Mouse (Mus musculus) thymus, adult 2 months (tissue): Measurements from ENCODE around the gene Ezh1. TPM values are rescaled to one million over a fixed set of nuclear protein-coding genes. Genes with fewer than 3 reads are reported as not detected.

Source experiments
- DNase-seq: peaks from one replicate; pipeline ENCODE4 v3.0.0; 2021
- H3K27ac ChIP-seq: fragments of 200-500 bp; 2 replicates; pipeline ENCODE4 v1.5.1; 2012; ENCODE audit warnings: low read length, control low read depth; ENCODE audit not compliant: control insufficient read depth, insufficient read depth
- H3K27me3 ChIP-seq: fragments of 200-500 bp; 2 replicates; pipeline ENCODE4 v1.6.1; 2012; ENCODE audit warnings: mild to moderate bottlenecking, low read length, moderate library complexity, mixed read lengths; ENCODE audit not compliant: control insufficient read depth, insufficient read depth
- H3K36me3 ChIP-seq: fragments of 200-500 bp; 2 replicates; pipeline ENCODE4 v1.6.1; 2012; ENCODE audit warnings: mild to moderate bottlenecking, low read length, moderate library complexity; ENCODE audit not compliant: control insufficient read depth, insufficient read depth
- H3K4me1 ChIP-seq: fragments of 200-500 bp; replicated peaks from 2 replicates; pipeline ENCODE4 v1.6.1; 2012; ENCODE audit warnings: low read length; ENCODE audit not compliant: control insufficient read depth, insufficient read depth
- H3K4me3 ChIP-seq: fragments of 200-500 bp; 2 replicates; pipeline ENCODE4 v1.5.1; 2012; ENCODE audit warnings: mild to moderate bottlenecking, low read length, control low read depth, moderate library complexity; ENCODE audit not compliant: control insufficient read depth, insufficient read depth
- CTCF ChIP-seq: fragments of 200-500 bp; IDR thresholded peaks from 2 replicates; pipeline ENCODE4 v1.5.1; 2012; ENCODE audit warnings: mild to moderate bottlenecking, control low read depth, low read length, moderate library complexity, borderline replicate concordance; ENCODE audit not compliant: control insufficient read depth, poor library complexity, insufficient read depth; ENCODE audit errors: extremely low read depth
- POLR2A ChIP-seq: fragments of 200-500 bp; IDR thresholded peaks from 2 replicates; pipeline ENCODE4 v1.6.1; 2012; ENCODE audit warnings: mild to moderate bottlenecking, low read length, control low read depth, moderate library complexity; ENCODE audit not compliant: control insufficient read depth, poor library complexity, insufficient read depth; ENCODE audit errors: extremely low read depth
- WGBS: fragments of 180-500 bp; shearing (Covaris S2); methylation state at CpG from one replicate; pipeline ENCODE4 v1.1.7; 2018; 5-methylcytosine and 5-hydroxymethylcytosine counted together
- polyA plus RNA-seq: library from polyadenylated mRNA; depleted of rRNA; stranded (reverse); fragments of >200 nt; gene quantifications from 2 replicates; pipeline ENCODE4 v1.2.3, GENCODE M21; 2012

The Ezh1 gene
- polyA plus RNA-seq, 1 experiment = 43.3 TPM

- peaks cover 15% of the 10 kb centered on the region for H3K4me1 ChIP-seq
- TF ChIP-seq POLR2A (no peak), CTCF (no peak)
- H3K27me3 ChIP-seq = peaks cover 7% of the 10 kb centered on the region; the same call in 1 of the 2 replicates
- 94% methylated on average over 13 of the region's 13 CpGs for WGBS
- no peak for DNase-seq
- H3K36me3 ChIP-seq = peaks cover 6% of the 10 kb centered on the region; the same call in 1 of the 2 replicates
- H3K4me3 ChIP-seq = no peak overlapping the region
- no peak overlapping the region for H3K27ac ChIP-seq
These were observed 29.8 kb upstream of the Ezh1 start for GRCm38 (mm10) chr11:101255826-101256775.

- no peaks in the 10 kb centered on the region for H3K27me3 ChIP-seq
- peak; percentile 84 for DNase-seq
- H3K4me1 ChIP-seq = peaks cover 3% of the 10 kb centered on the region
- H3K4me3 ChIP-seq = peak within 1 kb of the TSS; percentile 86
- under 1% methylated on average over 40 of the region's 40 CpGs for WGBS
- TF ChIP-seq CTCF (peak; percentile 39; the same call in 1 of the 2 replicates), POLR2A (peak; percentile 82; the same call in 1 of the 2 replicates)
- peaks cover 1% of the 10 kb centered on the region; the same call in 1 of the 2 replicates for H3K36me3 ChIP-seq
- no peak within 1 kb of the TSS for H3K27ac ChIP-seq
These were observed 27.5 kb upstream of the Ezh1 start, which contains the start of gene Vps25 for GRCm38 (mm10) chr11:101253613-101254389. TSS of gene Vps25 (plus strand) at chr11:101253707.

GRCm38 (mm10) chr11:101252941-101253340, 26.7 kb upstream of the Ezh1 start:
- peaks cover 3% of the 10 kb centered on the region for H3K4me1 ChIP-seq
- no peak overlapping the region for H3K27ac ChIP-seq
- 5% methylated on average over 7 of the region's 7 CpGs for WGBS
- no peak for TF ChIP-seq POLR2A
- no peak for TF ChIP-seq CTCF
- no peaks in the 10 kb centered on the region for H3K36me3 ChIP-seq
- H3K4me3 ChIP-seq = peak overlapping the region; percentile 86
- H3K27me3 ChIP-seq = no peaks in the 10 kb centered on the region; the same call in 1 of the 2 replicates
- DNase-seq = no peak

- Histone ChIP-seq H3K4me1 (peaks cover 9% of the 10 kb centered on the region), H3K27me3 (peaks cover 7% of the 10 kb centered on the region), H3K4me3 (no peak overlapping the region), H3K36me3 (no peaks in the 10 kb centered on the region), H3K27ac (no peak overlapping the region)
- WGBS = 91% methylated on average over 2 of the region's 2 CpGs
- no peak for DNase-seq
- no peak for TF ChIP-seq CTCF
- TF ChIP-seq POLR2A = no peak
These were observed 24.8 kb upstream of the Ezh1 start for GRCm38 (mm10) chr11:101251031-101251430.

- H3K36me3 ChIP-seq = no peaks in the 10 kb centered on the region
- DNase-seq = peak; percentile 57
- H3K27ac ChIP-seq = no peak overlapping the region
- peaks cover 6% of the 10 kb centered on the region for H3K4me1 ChIP-seq
- peaks cover 16% of the 10 kb centered on the region for H3K27me3 ChIP-seq
- no peak overlapping the region for H3K4me3 ChIP-seq
- WGBS = 47% methylated on average over 14 of the region's 14 CpGs
- TF ChIP-seq POLR2A (no peak), CTCF (no peak)
These were observed 22.2 kb upstream of the Ezh1 start for GRCm38 (mm10) chr11:101248258-101248994.

- 93% methylated on average over 6 of the region's 6 CpGs for WGBS
- no peak for TF ChIP-seq CTCF
- DNase-seq = no peak
- Histone ChIP-seq H3K4me1 (peaks cover 6% of the 10 kb centered on the region), H3K4me3 (no peak overlapping the region), H3K36me3 (no peaks in the 10 kb centered on the region), H3K27ac (no peak overlapping the region), H3K27me3 (peaks cover 16% of the 10 kb centered on the region)
These were observed 21.3 kb upstream of the Ezh1 start for GRCm38 (mm10) chr11:101247521-101248030.
